Mouse (Mus musculus): ENCODE results near the gene Hspa1l.

DNA sequence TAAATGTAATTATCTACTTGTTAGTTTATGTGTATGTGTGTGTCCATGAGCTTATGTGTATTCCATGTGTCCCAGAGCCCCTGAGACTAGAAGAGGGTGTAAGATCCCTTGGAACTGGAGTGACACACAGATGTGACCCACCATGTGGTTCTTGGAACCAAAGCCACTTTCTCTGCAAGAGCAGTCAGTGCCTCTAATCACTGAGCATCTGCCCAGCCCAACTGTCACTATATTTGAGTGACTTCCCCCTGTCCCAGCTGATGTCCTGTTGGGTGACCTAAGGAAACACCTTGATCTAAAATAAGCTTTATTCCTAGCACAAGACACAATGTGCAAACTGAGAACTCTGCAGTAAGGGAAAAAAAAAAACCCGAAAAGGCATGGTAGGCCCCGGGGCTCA lies 55.8 kb downstream of the Hspa1l start:
- no peak for TF ChIP-seq CTCF (IDR thresholded peaks at IDR 0.05; ENCODE audit: insufficient read depth, low read depth, low read length)
- TF ChIP-seq POLR2A (IDR thresholded peaks at IDR 0.05; ENCODE audit: insufficient read depth, low read depth, low read length), result no peak
